Mouse (Mus musculus): ENCODE data around the gene Sept11. TPM values are rescaled to one million over a fixed set of nuclear protein-coding genes. Genes with fewer than 3 reads are reported as not detected.
A peak's percentile ranks its signal among the peaks of the same experiment; 100 is the strongest.

Gene Sept11
- polyA plus RNA-seq, 1 experiment from 2014 or later = 155 TPM

DNA sequence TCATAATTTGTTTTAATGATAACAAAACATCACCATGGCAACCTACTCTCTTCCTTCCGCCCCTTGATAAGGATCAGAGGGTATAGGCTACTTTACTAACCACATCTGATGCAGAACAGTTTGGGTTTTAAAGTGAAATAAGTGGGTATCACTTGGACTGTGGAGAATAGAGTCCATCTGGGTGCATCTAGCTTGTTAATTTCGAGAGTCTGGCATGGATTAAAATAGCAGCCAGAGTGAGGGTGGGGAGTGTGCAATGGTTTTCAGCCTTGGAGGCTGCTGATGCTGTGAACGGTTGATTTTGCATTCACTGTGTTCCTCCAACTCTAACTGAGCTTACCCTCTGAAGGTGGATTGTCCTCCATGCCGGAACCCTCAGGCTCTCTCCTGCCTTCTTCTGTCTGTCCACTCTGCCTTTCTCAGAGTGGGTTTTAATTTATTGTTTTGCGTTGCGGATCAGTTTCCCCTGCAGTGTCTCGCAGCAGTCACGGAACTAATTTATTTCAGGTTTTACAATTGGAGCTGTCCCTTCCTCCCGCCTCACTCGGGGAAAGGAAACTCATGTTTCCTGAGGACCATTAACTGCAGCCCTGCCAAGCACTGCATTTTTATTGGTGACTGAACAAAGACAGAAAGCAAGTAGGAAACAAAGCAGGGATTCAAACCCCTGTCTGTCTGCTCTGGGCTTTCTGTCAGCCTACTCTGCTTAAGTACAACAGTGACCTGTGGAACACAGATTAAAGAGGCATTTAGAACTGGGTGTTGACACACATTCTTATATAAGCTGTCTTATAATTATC lies 40.4 kb downstream of the Sept11 start:
- ATAC-seq (ENCODE audit: low FRiP score) = no peak

DNA sequence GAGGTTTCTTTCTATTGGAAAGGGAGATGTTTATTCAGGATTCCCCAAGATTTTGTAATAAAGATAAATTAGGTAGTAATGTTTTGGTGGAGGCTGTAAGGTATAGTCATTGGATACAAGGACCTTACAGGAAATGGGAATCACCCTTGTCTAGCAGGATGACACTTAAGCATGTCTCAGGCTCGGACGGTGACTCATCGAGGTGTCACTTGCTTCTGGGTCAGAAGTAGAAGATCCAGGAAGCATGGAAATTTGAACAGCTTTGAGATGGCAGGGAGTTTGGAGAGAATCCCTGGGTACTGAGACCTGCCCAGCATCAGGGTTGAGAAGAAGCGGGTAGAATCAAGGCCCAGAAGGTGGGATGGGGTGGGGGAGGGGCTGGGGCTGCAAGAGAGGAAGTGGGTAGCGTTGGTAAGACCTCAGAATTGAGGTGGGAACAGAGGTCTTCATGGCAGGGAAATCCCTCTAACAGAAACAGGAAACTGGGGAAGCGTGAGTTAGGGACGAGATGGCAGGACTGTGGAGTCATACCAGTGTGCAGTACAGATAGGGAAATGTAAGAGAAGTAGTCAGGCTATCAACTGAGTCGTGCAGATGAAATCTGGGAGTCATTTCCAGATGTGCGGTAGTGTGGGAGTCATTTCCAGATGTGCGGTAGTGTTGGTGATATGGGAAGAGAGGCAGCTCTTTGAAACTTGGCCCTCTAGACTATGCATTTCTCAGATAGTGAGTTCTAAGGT lies 42.3 kb downstream of the Sept11 start:
- Histone ChIP-seq H3K9me3 (ENCODE audit: control insufficient read depth, low read length) (no peaks in the 10 kb centered on the region), H3K36me3 (replicated peaks; ENCODE audit: control insufficient read depth, insufficient read depth) (peaks cover 5% of the 10 kb centered on the region), H3K27ac (no peak overlapping the region), H3K27me3 (ENCODE audit: control insufficient read depth, insufficient read depth, low read length) (no peaks in the 10 kb centered on the region), H3K9ac (no peak overlapping the region), H3K4me2 (replicated peaks) (no peak overlapping the region), H3K4me3 (replicated peaks; ENCODE audit: low read length) (no peak overlapping the region), H3K4me1 (replicated peaks; ENCODE audit: control insufficient read depth, insufficient read depth, low read length) (peaks cover 35% of the 10 kb centered on the region)
- DNase-seq (ENCODE audit: low spot score) (no peak), ATAC-seq (ENCODE audit: low FRiP score) (no peak)
- WGBS = 92% methylated on average over 10 of the region's 10 CpGs

More for the DNA sequence above, 40.4 kb downstream of the Sept11 start:
- Histone ChIP-seq H3K4me1 (replicated peaks; ENCODE audit: control insufficient read depth, insufficient read depth, low read length) (peaks cover 52% of the 10 kb centered on the region), H3K36me3 (replicated peaks; ENCODE audit: control insufficient read depth, insufficient read depth) (no peaks in the 10 kb centered on the region), H3K27me3 (ENCODE audit: control insufficient read depth, insufficient read depth, low read length) (no peaks in the 10 kb centered on the region), H3K4me2 (replicated peaks) (peak overlapping the region; percentile 27), H3K4me3 (replicated peaks; ENCODE audit: low read length) (no peak overlapping the region), H3K9ac (0 out of 2 replicates have a peak overlapping the region, but pooled peaks have one; percentile 7), H3K27ac (peak overlapping the region; percentile 10), H3K9me3 (ENCODE audit: control insufficient read depth, low read length) (no peaks in the 10 kb centered on the region)
- no peak for DNase-seq (ENCODE audit: low spot score)
- WGBS = 22% methylated on average over 10 of the region's 10 CpGs

DNA sequence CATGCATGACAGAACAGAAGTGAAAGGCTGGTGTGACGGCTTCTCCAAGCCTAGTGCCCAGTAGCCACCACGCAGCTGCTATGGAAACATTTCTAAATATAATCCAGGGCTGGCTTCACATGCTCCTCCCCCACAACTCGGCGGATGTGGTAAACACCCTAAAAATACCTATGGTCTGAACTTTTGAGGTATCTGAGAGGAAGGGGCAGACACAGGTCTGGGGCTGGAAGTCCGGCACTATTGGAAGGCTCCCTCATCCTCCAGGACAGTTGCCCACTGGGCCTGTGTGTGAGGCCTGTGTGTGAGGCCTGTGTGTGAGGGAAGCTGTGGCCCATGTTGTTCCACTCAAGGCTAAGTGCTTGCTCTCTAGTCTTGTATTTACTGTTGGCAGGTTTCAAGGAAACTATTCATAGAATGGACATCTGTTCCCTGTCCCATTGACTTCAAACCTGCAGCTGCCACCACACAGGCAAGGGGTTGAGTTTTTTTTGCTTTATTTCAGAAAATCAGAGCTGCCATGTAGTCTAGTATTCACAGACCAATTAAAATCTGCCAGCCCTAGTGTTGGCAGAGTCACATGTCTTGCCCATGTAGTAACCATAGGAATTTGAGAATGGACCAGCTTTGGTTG lies 43.8 kb downstream of the Sept11 start:
- 72% methylated on average over 5 of the region's 5 CpGs for WGBS
- no peak overlapping the region for H3K9ac ChIP-seq
- peaks cover 21% of the 10 kb centered on the region for H3K36me3 ChIP-seq (replicated peaks; ENCODE audit: control insufficient read depth, insufficient read depth)
- DNase-seq (ENCODE audit: low spot score) (no peak), ATAC-seq (ENCODE audit: low FRiP score) (peak; percentile 33; the same call in 1 of the 2 replicates)
- 0 out of 2 replicates have a peak overlapping the region, but pooled peaks have one; percentile 20 for H3K27ac ChIP-seq
- H3K27me3 ChIP-seq (ENCODE audit: control insufficient read depth, insufficient read depth, low read length) = no peaks in the 10 kb centered on the region
- no peak overlapping the region for H3K4me3 ChIP-seq (replicated peaks; ENCODE audit: low read length)
- no peaks in the 10 kb centered on the region for H3K9me3 ChIP-seq (ENCODE audit: control insufficient read depth, low read length)
- no peak overlapping the region for H3K4me2 ChIP-seq (replicated peaks)
- peaks cover 21% of the 10 kb centered on the region for H3K4me1 ChIP-seq (replicated peaks; ENCODE audit: control insufficient read depth, insufficient read depth, low read length)

DNA sequence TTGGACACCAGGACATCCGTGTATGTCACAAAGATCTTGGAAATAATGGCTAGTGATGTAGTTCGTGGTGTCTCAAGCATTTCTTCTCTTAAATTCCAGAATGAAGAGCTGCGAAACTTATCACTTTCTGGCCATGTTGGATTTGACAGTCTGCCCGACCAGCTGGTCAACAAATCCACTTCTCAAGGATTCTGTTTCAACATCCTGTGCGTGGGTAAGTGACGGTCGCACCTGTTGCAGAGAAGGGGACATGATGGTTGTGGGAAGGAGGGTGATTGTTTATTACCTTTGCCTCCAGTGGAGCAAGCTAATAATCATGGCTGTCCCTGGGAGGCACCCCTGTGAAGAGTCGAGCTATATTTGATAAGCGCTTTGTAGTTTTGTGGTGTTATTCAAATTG lies 46.1 kb downstream of the Sept11 start:
- Histone ChIP-seq H3K9ac (no peak overlapping the region), H3K4me2 (replicated peaks) (no peak overlapping the region), H3K4me3 (replicated peaks; ENCODE audit: low read length) (no peak overlapping the region), H3K9me3 (ENCODE audit: control insufficient read depth, low read length) (no peaks in the 10 kb centered on the region), H3K27ac (no peak overlapping the region), H3K36me3 (replicated peaks; ENCODE audit: control insufficient read depth, insufficient read depth) (peaks cover 28% of the 10 kb centered on the region), H3K4me1 (replicated peaks; ENCODE audit: control insufficient read depth, insufficient read depth, low read length) (peaks cover 4% of the 10 kb centered on the region; the same call in 1 of the 2 replicates), H3K27me3 (ENCODE audit: control insufficient read depth, insufficient read depth, low read length) (no peaks in the 10 kb centered on the region)
- WGBS = 98% methylated on average over 9 of the region's 9 CpGs
- ATAC-seq (ENCODE audit: low FRiP score) (no peak), DNase-seq (ENCODE audit: low spot score) (no peak)

DNA sequence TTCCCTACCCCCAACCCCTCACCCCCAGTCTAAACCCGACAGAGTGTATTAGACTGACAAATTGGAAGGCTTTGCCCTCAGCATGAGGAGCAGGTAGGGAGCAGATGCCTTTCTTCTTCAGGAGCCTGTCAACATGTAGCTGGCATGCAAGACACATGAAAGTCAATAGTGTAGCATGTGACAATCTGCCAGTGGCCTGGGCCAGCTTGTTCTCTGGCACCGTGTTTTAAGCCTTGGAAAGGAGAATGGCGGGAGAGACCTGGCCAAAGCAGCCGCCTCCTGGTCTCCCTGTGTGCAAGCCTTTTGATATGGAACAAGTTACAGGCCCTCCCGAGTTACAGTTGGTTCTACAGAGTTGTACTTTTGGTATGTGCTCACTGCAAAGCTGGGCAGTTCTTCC lies 47.5 kb downstream of the Sept11 start:
- Histone ChIP-seq H3K4me1 (replicated peaks; ENCODE audit: control insufficient read depth, insufficient read depth, low read length) (peaks cover 14% of the 10 kb centered on the region; the same call in 1 of the 2 replicates), H3K27ac (no peak overlapping the region), H3K27me3 (ENCODE audit: control insufficient read depth, insufficient read depth, low read length) (no peaks in the 10 kb centered on the region), H3K9ac (no peak overlapping the region), H3K36me3 (replicated peaks; ENCODE audit: control insufficient read depth, insufficient read depth) (peaks cover 28% of the 10 kb centered on the region), H3K4me2 (replicated peaks) (no peak overlapping the region), H3K9me3 (ENCODE audit: control insufficient read depth, low read length) (no peaks in the 10 kb centered on the region), H3K4me3 (replicated peaks; ENCODE audit: low read length) (no peak overlapping the region)
- 87% methylated on average over 5 of the region's 5 CpGs for WGBS
- DNase-seq (ENCODE audit: low spot score) = no peak
- no peak for ATAC-seq (ENCODE audit: low FRiP score)

DNA sequence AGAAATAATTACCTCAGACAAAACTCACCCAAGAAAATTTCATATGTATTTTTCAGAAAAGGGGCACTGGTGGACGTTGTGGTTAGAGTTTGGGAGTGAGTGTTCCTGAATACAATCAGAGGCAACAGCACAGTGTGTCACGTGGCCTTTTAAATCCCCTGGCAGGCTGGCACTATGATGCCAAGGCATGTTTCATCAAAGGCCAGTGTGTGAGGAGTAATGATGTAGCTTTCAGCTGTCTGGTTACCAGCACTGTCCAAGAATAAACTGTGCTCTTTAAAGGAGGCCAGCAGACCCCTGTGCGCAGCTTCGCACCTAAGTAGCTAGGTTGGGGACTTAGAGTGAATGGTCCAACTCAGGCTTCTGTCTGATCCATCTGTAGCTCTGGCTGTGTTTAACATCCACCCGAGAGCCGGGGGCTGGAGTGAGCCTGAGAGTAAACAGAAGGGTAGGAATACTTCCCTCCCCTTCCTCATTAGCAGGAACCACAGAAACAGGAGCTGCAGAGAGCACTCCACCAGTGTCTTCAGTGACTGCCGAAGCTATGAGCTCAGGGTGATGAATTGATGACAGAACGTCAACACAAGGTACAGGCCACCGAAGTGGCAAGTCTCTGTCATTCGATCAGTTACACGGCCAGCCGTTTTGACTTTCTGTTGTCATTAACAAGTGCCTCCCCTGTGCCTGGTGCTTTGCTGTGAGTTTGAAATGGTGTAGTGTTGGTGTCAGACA lies 50.3 kb downstream of the Sept11 start:
- Histone ChIP-seq H3K27me3 (ENCODE audit: control insufficient read depth, insufficient read depth, low read length) (no peaks in the 10 kb centered on the region), H3K9ac (no peak overlapping the region), H3K36me3 (replicated peaks; ENCODE audit: control insufficient read depth, insufficient read depth) (peaks cover 35% of the 10 kb centered on the region), H3K9me3 (ENCODE audit: control insufficient read depth, low read length) (no peaks in the 10 kb centered on the region), H3K4me1 (replicated peaks; ENCODE audit: control insufficient read depth, insufficient read depth, low read length) (peaks cover 11% of the 10 kb centered on the region; the same call in 1 of the 2 replicates), H3K27ac (no peak overlapping the region; the same call in 1 of the 2 replicates), H3K4me2 (replicated peaks) (no peak overlapping the region), H3K4me3 (replicated peaks; ENCODE audit: low read length) (no peak overlapping the region)
- DNase-seq (ENCODE audit: low spot score) = no peak
- no peak for ATAC-seq (ENCODE audit: low FRiP score)
- WGBS = 74% methylated on average over 12 of the region's 12 CpGs

DNA sequence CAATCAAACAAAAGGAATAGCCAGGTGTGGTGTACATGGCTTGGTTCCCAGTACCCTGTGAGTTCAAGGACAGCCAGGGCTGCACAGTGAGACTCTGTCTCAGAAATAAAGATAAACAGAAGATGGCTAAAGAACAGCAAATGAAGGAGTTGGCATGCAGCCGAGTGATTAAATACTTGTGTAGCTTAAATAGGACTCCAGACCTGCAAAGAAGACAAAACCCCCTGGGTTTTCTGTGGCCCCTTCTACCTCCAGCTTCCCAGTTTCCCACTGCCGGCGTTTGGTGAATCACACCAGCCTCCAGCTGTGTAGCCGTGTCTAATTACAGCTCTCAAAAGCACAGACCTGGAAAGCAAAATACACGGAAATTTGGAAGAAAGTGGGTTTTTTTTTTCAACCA lies 51.6 kb downstream of the Sept11 start:
- no peak overlapping the region; the same call in 1 of the 2 replicates for H3K27ac ChIP-seq
- peaks cover 47% of the 10 kb centered on the region for H3K36me3 ChIP-seq (replicated peaks; ENCODE audit: control insufficient read depth, insufficient read depth)

DNA sequence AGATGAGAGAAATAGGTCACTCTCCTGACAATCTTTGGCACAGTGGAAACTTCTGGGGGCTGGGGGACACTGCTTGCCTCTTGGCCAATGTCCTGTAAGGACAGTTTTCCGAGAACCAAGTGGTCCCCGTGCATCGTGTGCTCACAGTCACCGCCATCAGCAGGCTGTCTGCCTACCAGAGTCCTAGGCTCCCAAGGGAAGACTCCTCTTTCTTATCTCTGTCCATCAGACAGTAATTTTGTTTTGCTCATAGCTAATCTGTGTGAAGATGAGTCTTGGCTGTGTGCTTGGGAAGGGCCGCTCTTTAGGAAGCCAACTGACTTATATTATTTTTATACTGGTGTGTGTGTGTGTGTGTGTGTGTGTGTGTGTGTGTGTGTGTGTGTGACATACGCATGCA lies 52.3 kb downstream of the Sept11 start:
- Histone ChIP-seq H3K36me3 (replicated peaks; ENCODE audit: control insufficient read depth, insufficient read depth) (peaks cover 46% of the 10 kb centered on the region), H3K27ac (no peak overlapping the region), H3K9me3 (ENCODE audit: control insufficient read depth, low read length) (no peaks in the 10 kb centered on the region), H3K4me3 (replicated peaks; ENCODE audit: low read length) (no peak overlapping the region), H3K9ac (no peak overlapping the region), H3K4me2 (replicated peaks) (no peak overlapping the region), H3K4me1 (replicated peaks; ENCODE audit: control insufficient read depth, insufficient read depth, low read length) (peaks cover 11% of the 10 kb centered on the region; the same call in 1 of the 2 replicates), H3K27me3 (ENCODE audit: control insufficient read depth, insufficient read depth, low read length) (no peaks in the 10 kb centered on the region)
- 76% methylated on average over 6 of the region's 6 CpGs for WGBS
- DNase-seq (ENCODE audit: low spot score) = no peak
- ATAC-seq (ENCODE audit: low FRiP score) = no peak

More for the DNA sequence above, 51.6 kb downstream of the Sept11 start:
- H3K9ac ChIP-seq = no peak overlapping the region
- no peak overlapping the region for H3K4me2 ChIP-seq (replicated peaks)
- peaks cover 11% of the 10 kb centered on the region; the same call in 1 of the 2 replicates for H3K4me1 ChIP-seq (replicated peaks; ENCODE audit: control insufficient read depth, insufficient read depth, low read length)
- H3K4me3 ChIP-seq (replicated peaks; ENCODE audit: low read length) = no peak overlapping the region
- no peaks in the 10 kb centered on the region for H3K27me3 ChIP-seq (ENCODE audit: control insufficient read depth, insufficient read depth, low read length)
- no peak for DNase-seq (ENCODE audit: low spot score)
- WGBS = 40% methylated on average over 5 of the region's 5 CpGs
- no peak for ATAC-seq (ENCODE audit: low FRiP score)
- no peaks in the 10 kb centered on the region for H3K9me3 ChIP-seq (ENCODE audit: control insufficient read depth, low read length)
